Mouse (Mus musculus) left cerebral cortex, postnatal 14 days (tissue): ENCODE measurements around the gene Arhgap6. TPM values are rescaled to one million over a fixed set of nuclear protein-coding genes. Genes with fewer than 3 reads are reported as not detected.

Experiments
- DNase-seq, 2 experiments: peaks; one replicate each; pipeline ENCODE4 v3.0.0; 2021 to 2022; ENCODE audit warnings: low spot score in 2 of 2, mixed read lengths in 1 of 2
- intact Hi-C: fragments of 180-260 bp; cut with DNase I; formaldehyde crosslinking; loops from one replicate; pipeline ENCODE4 v1.15.1; 2025
- total RNA-seq, 2 experiments: library from RNA; stranded (reverse); gene quantifications; 2 replicates each; pipeline ENCODE4 v1.2.3; 2021

Arhgap6 gene
- total RNA-seq, 2 experiments from 2014 or later = 5.1 to 6.6 TPM

- no peak for DNase-seq
- intact Hi-C loops = no loop called here
Measured at GRCm38 (mm10) chrX:169094601-169095000, 299.7 kb downstream of the Arhgap6 start.

GRCm38 (mm10) chrX:169095584-169095983 is 300.7 kb downstream of the Arhgap6 start:
- DNase-seq = no peak
- intact Hi-C loops = no loop called here

GRCm38 (mm10) chrX:169102665-169103064 is 307.8 kb downstream of the Arhgap6 start:
- intact Hi-C loops = no loop called here

GRCm38 (mm10) chrX:169106048-169106622 is 311.2 kb downstream of the Arhgap6 start:
- no peak for DNase-seq
- intact Hi-C loops = no loop called here

More at GRCm38 (mm10) chrX:169102665-169103064, 307.8 kb downstream of the Arhgap6 start:
- DNase-seq = no peak

- no peak for DNase-seq
- intact Hi-C loops = no loop called here
Measured at GRCm38 (mm10) chrX:169107372-169107771, 312.5 kb downstream of the Arhgap6 start.

- DNase-seq = no peak
Measured at GRCm38 (mm10) chrX:169110031-169110430, 315.1 kb downstream of the Arhgap6 start.

GRCm38 (mm10) chrX:169112662-169113061 is 317.8 kb downstream of the Arhgap6 start:
- DNase-seq = peak; percentile 2 to 8
- intact Hi-C loops = no loop called here

More at GRCm38 (mm10) chrX:169110031-169110430, 315.1 kb downstream of the Arhgap6 start:
- intact Hi-C loops = no loop called here

- intact Hi-C loops = no loop called here
- DNase-seq = no peak
Measured at GRCm38 (mm10) chrX:169123115-169123772, 328.3 kb downstream of the Arhgap6 start.

- intact Hi-C loops = no loop called here
- no peak for DNase-seq
Measured at GRCm38 (mm10) chrX:169123773-169124151, 328.9 kb downstream of the Arhgap6 start.

GRCm38 (mm10) chrX:169139758-169140157 is 344.9 kb downstream of the Arhgap6 start:
- DNase-seq = no peak
- intact Hi-C loops = no loop called here

GRCm38 (mm10) chrX:169140467-169140866 is 345.6 kb downstream of the Arhgap6 start:
- intact Hi-C loops = no loop called here
- DNase-seq = no peak

GRCm38 (mm10) chrX:169153805-169154204 is 358.9 kb downstream of the Arhgap6 start:
- DNase-seq = no peak
- intact Hi-C loops = no loop called here

- intact Hi-C loops = no loop called here
- no peak for DNase-seq
Measured at GRCm38 (mm10) chrX:169158385-169158784, 363.5 kb downstream of the Arhgap6 start.

GRCm38 (mm10) chrX:169170981-169171380 is 376.1 kb downstream of the Arhgap6 start:
- intact Hi-C loops = no loop called here
- no peak for DNase-seq

- intact Hi-C loops = no loop called here
- DNase-seq = no peak
Measured at GRCm38 (mm10) chrX:169173796-169174195, 378.9 kb downstream of the Arhgap6 start.

GRCm38 (mm10) chrX:169178634-169179033 is 383.7 kb downstream of the Arhgap6 start:
- DNase-seq = no peak
- intact Hi-C loops = no loop called here

- DNase-seq = no peak
- intact Hi-C loops = no loop called here
Measured at GRCm38 (mm10) chrX:169187100-169187499, 392.2 kb downstream of the Arhgap6 start, which contains the start of gene Amelx. Amelx (minus strand) TSS chrX:169187200.

GRCm38 (mm10) chrX:169210019-169210418 is 415.1 kb downstream of the Arhgap6 start:
- intact Hi-C loops = no loop called here
- no peak for DNase-seq

- no peak for DNase-seq
Measured at GRCm38 (mm10) chrX:169220064-169220463, 425.2 kb downstream of the Arhgap6 start.

GRCm38 (mm10) chrX:169222357-169223062 is 427.6 kb downstream of the Arhgap6 start:
- DNase-seq = no peak
- intact Hi-C loops = no loop called here

More at GRCm38 (mm10) chrX:169220064-169220463, 425.2 kb downstream of the Arhgap6 start:
- intact Hi-C loops = no loop called here
